Mouse (Mus musculus): Measurements from ENCODE around the gene Slc41a2.

DNA sequence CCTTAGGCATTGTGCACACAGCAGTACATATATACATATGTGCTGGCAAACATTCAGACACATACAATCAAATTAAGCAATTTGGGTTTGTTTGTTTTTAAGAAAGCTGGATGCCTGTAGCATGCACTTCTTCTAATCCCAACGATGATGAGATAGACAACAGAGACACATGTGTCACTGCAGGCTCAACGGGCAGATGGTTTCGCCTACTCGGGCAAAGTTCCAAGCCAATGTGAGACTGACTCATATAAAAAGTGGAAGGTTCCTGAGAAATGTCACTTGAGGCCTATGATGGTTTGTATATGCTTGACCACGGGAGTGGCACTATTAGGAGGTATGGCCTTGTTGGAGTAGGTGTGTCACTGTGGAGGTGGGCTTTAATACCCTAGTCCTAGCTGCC is 5.5 kb upstream of the Slc41a2 start:
- TF ChIP-seq CTCF (IDR thresholded peaks at IDR 0.05; ENCODE audit: low read depth, low read length) (no peak), TAL1 (conservative IDR thresholded peaks at IDR 0.05; ENCODE audit: low read depth, low read length) (no peak), GATA1 (IDR thresholded peaks at IDR 0.05; ENCODE audit: borderline replicate concordance, low read length) (no peak), POLR2AphosphoS5 (IDR thresholded peaks at IDR 0.05; ENCODE audit: insufficient replicate concordance, low read depth, low read length) (no peak)
